Mouse (Mus musculus) liver, embryonic 14.5 days (tissue): ENCODE measurements at regions not wholly inside any gene's neighbourhood (a gene's known extent, or its start where the extent isn't known, plus 50 kb on each side); places are given as distances from the start of the nearest gene placed in this dataset.

Source experiments
- CTCF ChIP-seq: IDR thresholded peaks from 2 replicates; pipeline ENCODE4 v1.5.1; 2016; ENCODE audit warnings: antibody characterized with exemption, low read depth, control low read depth
- EP300 ChIP-seq: IDR thresholded peaks from 2 replicates; pipeline ENCODE4 v1.6.1; 2016; ENCODE audit warnings: antibody characterized with exemption, low read depth

DNA sequence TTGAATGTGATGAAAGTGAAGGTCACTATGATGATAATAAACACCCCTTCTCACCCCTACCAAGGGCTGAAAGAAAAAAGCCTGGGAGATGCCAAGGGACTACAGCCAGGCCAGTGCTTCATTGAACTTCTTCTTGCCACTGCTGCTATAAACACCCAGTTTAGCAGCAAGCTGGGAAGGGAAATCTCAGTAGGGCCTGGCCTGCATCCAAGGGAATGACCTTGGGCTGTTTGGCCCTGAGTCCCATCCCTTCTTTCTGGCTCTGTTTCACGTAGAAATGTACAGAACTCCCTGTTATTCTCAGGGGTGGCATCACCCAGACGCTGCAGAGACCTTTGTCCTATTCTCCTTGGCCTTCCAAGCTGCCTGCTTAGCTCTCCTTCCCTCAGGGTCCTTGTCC is 450.0 kb upstream of the Tle4 start:
- TF ChIP-seq CTCF: no peak
- no peak for TF ChIP-seq EP300
